Mouse (Mus musculus): Measurements from ENCODE around the gene Mettl9. TPM values are rescaled to one million over a fixed set of nuclear protein-coding genes. Genes with fewer than 3 reads are reported as not detected.

Gene Mettl9
- polyA plus RNA-seq, 1 experiment from 2014 or later = 184 TPM

GRCm38 (mm10) chr7:121053071-121053470, 18.8 kb downstream of the Mettl9 start:
- no peaks in the 10 kb centered on the region for H3K9me3 ChIP-seq
- H3K36me3 ChIP-seq (replicated peaks) = peaks cover 31% of the 10 kb centered on the region; the same call in 1 of the 2 replicates
- no peak overlapping the region for H3K27ac ChIP-seq
- no peak for ATAC-seq (replicated peaks)
- H3K9ac ChIP-seq = no peak overlapping the region
- no peaks in the 10 kb centered on the region for H3K27me3 ChIP-seq (replicated peaks)
- 92% methylated on average over 4 of the region's 4 CpGs for WGBS
- no peak overlapping the region for H3K4me2 ChIP-seq
- H3K4me3 ChIP-seq = no peak overlapping the region
- H3K4me1 ChIP-seq = no peaks in the 10 kb centered on the region

GRCm38 (mm10) chr7:121059477-121060218, 25.4 kb downstream of the Mettl9 start:
- Histone ChIP-seq H3K4me2 (no peak overlapping the region), H3K4me3 (no peak overlapping the region), H3K27ac (no peak overlapping the region), H3K36me3 (replicated peaks) (peaks cover 16% of the 10 kb centered on the region; the same call in 1 of the 2 replicates), H3K9ac (no peak overlapping the region), H3K4me1 (no peaks in the 10 kb centered on the region), H3K9me3 (no peaks in the 10 kb centered on the region), H3K27me3 (replicated peaks) (no peaks in the 10 kb centered on the region)
- 60% methylated on average over 6 of the region's 6 CpGs for WGBS
- ATAC-seq (replicated peaks) = no peak

- ATAC-seq (replicated peaks) = peak; percentile 58; the same call in 1 of the 2 replicates
- WGBS = 60% methylated on average over 4 of the region's 4 CpGs
Measured at GRCm38 (mm10) chr7:121064309-121064708, 30.1 kb downstream of the Mettl9 start.

GRCm38 (mm10) chr7:121071276-121071675, 37.0 kb downstream of the Mettl9 start:
- no peak for ATAC-seq (replicated peaks)
- peaks cover 3% of the 10 kb centered on the region; the same call in 1 of the 2 replicates for H3K36me3 ChIP-seq (replicated peaks)
- no peak overlapping the region for H3K4me2 ChIP-seq
- no peak overlapping the region for H3K27ac ChIP-seq
- H3K9me3 ChIP-seq = no peaks in the 10 kb centered on the region
- H3K4me1 ChIP-seq = no peaks in the 10 kb centered on the region
- WGBS = 89% methylated on average over 4 of the region's 4 CpGs
- no peak overlapping the region for H3K9ac ChIP-seq
- H3K4me3 ChIP-seq = no peak overlapping the region
- no peaks in the 10 kb centered on the region for H3K27me3 ChIP-seq (replicated peaks)

More at GRCm38 (mm10) chr7:121064309-121064708, 30.1 kb downstream of the Mettl9 start:
- H3K27ac ChIP-seq = no peak overlapping the region
- no peaks in the 10 kb centered on the region for H3K9me3 ChIP-seq
- no peaks in the 10 kb centered on the region for H3K27me3 ChIP-seq (replicated peaks)
- H3K4me1 ChIP-seq = no peaks in the 10 kb centered on the region
- H3K9ac ChIP-seq = no peak overlapping the region
- no peak overlapping the region for H3K4me2 ChIP-seq
- H3K4me3 ChIP-seq = no peak overlapping the region
- H3K36me3 ChIP-seq (replicated peaks) = peaks cover 2% of the 10 kb centered on the region; the same call in 1 of the 2 replicates

GRCm38 (mm10) chr7:121072506-121072905, 38.3 kb downstream of the Mettl9 start:
- Histone ChIP-seq H3K4me1 (no peaks in the 10 kb centered on the region), H3K27me3 (replicated peaks) (no peaks in the 10 kb centered on the region), H3K4me2 (no peak overlapping the region), H3K27ac (no peak overlapping the region), H3K9me3 (no peaks in the 10 kb centered on the region), H3K4me3 (no peak overlapping the region), H3K9ac (no peak overlapping the region), H3K36me3 (replicated peaks) (peaks cover 10% of the 10 kb centered on the region; the same call in 1 of the 2 replicates)
- WGBS = 94% methylated on average over 5 of the region's 5 CpGs
- no peak for ATAC-seq (replicated peaks)

GRCm38 (mm10) chr7:121074281-121074680, 40.0 kb downstream of the Mettl9 start, which contains the start of gene Igsf6:
Igsf6 (minus strand) TSS chr7:121074572.
- ATAC-seq (replicated peaks) = no peak
- Histone ChIP-seq H3K27me3 (replicated peaks) (no peaks in the 10 kb centered on the region), H3K9me3 (no peaks in the 10 kb centered on the region), H3K27ac (no peak within 1 kb of the TSS), H3K36me3 (replicated peaks) (peaks cover 10% of the 10 kb centered on the region; the same call in 1 of the 2 replicates), H3K4me1 (peaks cover 4% of the 10 kb centered on the region), H3K9ac (no peak within 1 kb of the TSS), H3K4me2 (no peak within 1 kb of the TSS), H3K4me3 (no peak within 1 kb of the TSS)
- WGBS = 78% methylated on average over 11 of the region's 11 CpGs

- H3K4me2 ChIP-seq = no peak overlapping the region
- H3K27me3 ChIP-seq (replicated peaks) = no peaks in the 10 kb centered on the region
- H3K36me3 ChIP-seq (replicated peaks) = peaks cover 10% of the 10 kb centered on the region; the same call in 1 of the 2 replicates
- ATAC-seq (replicated peaks) = no peak
- no peak overlapping the region for H3K9ac ChIP-seq
- no peaks in the 10 kb centered on the region for H3K9me3 ChIP-seq
- peaks cover 4% of the 10 kb centered on the region for H3K4me1 ChIP-seq
- H3K27ac ChIP-seq = no peak overlapping the region
- H3K4me3 ChIP-seq = no peak overlapping the region
- 87% methylated on average over 6 of the region's 6 CpGs for WGBS
Measured at GRCm38 (mm10) chr7:121074801-121075400, 40.7 kb downstream of the Mettl9 start.

- Histone ChIP-seq H3K9me3 (no peaks in the 10 kb centered on the region), H3K27me3 (replicated peaks) (no peaks in the 10 kb centered on the region), H3K4me2 (no peak overlapping the region), H3K4me3 (no peak overlapping the region), H3K27ac (no peak overlapping the region), H3K36me3 (replicated peaks) (peaks cover 9% of the 10 kb centered on the region; the same call in 1 of the 2 replicates), H3K9ac (no peak overlapping the region), H3K4me1 (peaks cover 4% of the 10 kb centered on the region)
- ATAC-seq (replicated peaks) = no peak
- WGBS = 93% methylated on average over 5 of the region's 5 CpGs
Measured at GRCm38 (mm10) chr7:121075416-121075815, 41.2 kb downstream of the Mettl9 start.

GRCm38 (mm10) chr7:121077311-121077710, 43.1 kb downstream of the Mettl9 start:
- Histone ChIP-seq H3K27me3 (replicated peaks) (no peaks in the 10 kb centered on the region), H3K4me3 (no peak overlapping the region), H3K9ac (no peak overlapping the region), H3K36me3 (replicated peaks) (peaks cover 7% of the 10 kb centered on the region; the same call in 1 of the 2 replicates), H3K4me1 (peaks cover 4% of the 10 kb centered on the region), H3K9me3 (no peaks in the 10 kb centered on the region), H3K27ac (no peak overlapping the region), H3K4me2 (no peak overlapping the region)
- 93% methylated on average over 6 of the region's 6 CpGs for WGBS
- peak; percentile 40; the same call in 1 of the 2 replicates for ATAC-seq (replicated peaks)

- Histone ChIP-seq H3K4me1 (peaks cover 4% of the 10 kb centered on the region), H3K27ac (peak overlapping the region; percentile 48; the same call in 1 of the 2 replicates), H3K36me3 (replicated peaks) (peaks cover 7% of the 10 kb centered on the region; the same call in 1 of the 2 replicates), H3K4me3 (no peak overlapping the region), H3K27me3 (replicated peaks) (no peaks in the 10 kb centered on the region), H3K9ac (no peak overlapping the region), H3K9me3 (no peaks in the 10 kb centered on the region), H3K4me2 (no peak overlapping the region)
- 11% methylated on average over 5 of the region's 5 CpGs for WGBS
- ATAC-seq (replicated peaks) = peak; percentile 88
Measured at GRCm38 (mm10) chr7:121077829-121078228, 43.6 kb downstream of the Mettl9 start.

GRCm38 (mm10) chr7:121081350-121081749, 47.1 kb downstream of the Mettl9 start, which contains the start of gene Otoa:
Otoa (plus strand) TSS chr7:121081650.
- H3K4me1 ChIP-seq = peaks cover 7% of the 10 kb centered on the region
- no peak for ATAC-seq (replicated peaks)
- no peaks in the 10 kb centered on the region for H3K9me3 ChIP-seq
- no peak within 1 kb of the TSS for H3K4me2 ChIP-seq
- whole genome bisulfite sequencing = 94% methylated on average over 4 of the region's 4 CpGs
- H3K9ac ChIP-seq = no peak within 1 kb of the TSS
- H3K27ac ChIP-seq = no peak within 1 kb of the TSS
- H3K27me3 ChIP-seq (replicated peaks) = no peaks in the 10 kb centered on the region
- H3K36me3 ChIP-seq (replicated peaks) = peaks cover 7% of the 10 kb centered on the region; the same call in 1 of the 2 replicates
- H3K4me3 ChIP-seq = no peak within 1 kb of the TSS

- no peaks in the 10 kb centered on the region for H3K27me3 ChIP-seq (replicated peaks)
- peaks cover 5% of the 10 kb centered on the region; the same call in 1 of the 2 replicates for H3K36me3 ChIP-seq (replicated peaks)
- H3K9ac ChIP-seq = no peak overlapping the region
- no peak overlapping the region for H3K27ac ChIP-seq
- 84% methylated on average over 2 of the region's 2 CpGs for WGBS
- no peak overlapping the region for H3K4me3 ChIP-seq
- no peaks in the 10 kb centered on the region for H3K9me3 ChIP-seq
- ATAC-seq (replicated peaks) = no peak
- H3K4me2 ChIP-seq = no peak overlapping the region
- H3K4me1 ChIP-seq = peaks cover 7% of the 10 kb centered on the region
Measured at GRCm38 (mm10) chr7:121081816-121082215, 47.6 kb downstream of the Mettl9 start.

Measured in midbrain, embryonic 15.5 days (tissue).